Mouse (Mus musculus) midbrain, embryonic 14.5 days (tissue): ENCODE results near the gene Abhd2. TPM values are rescaled to one million over a fixed set of nuclear protein-coding genes. Genes with fewer than 3 reads are reported as not detected.

Source experiments
- ATAC-seq: fragments of 200-750 bp; cut with Nextera tagmentation; 2 replicates; pipeline ENCODE4 v1.8.0; 2017; ENCODE audit warnings: moderate number of reproducible peaks, moderate library complexity; ENCODE audit not compliant: low FRiP score, low TSS enrichment
- DNase-seq: peaks from one replicate; pipeline ENCODE4 v3.0.0-alpha.2; 2015
- H3K27ac ChIP-seq: fragments of 300-500 bp; sonication (generic); replicated peaks from 2 replicates; pipeline ENCODE4 v1.5.1; 2014; ENCODE audit warnings: mild to moderate bottlenecking, low read depth, low read length, moderate library complexity
- H3K27me3 ChIP-seq: fragments of 300-500 bp; sonication (generic); 2 replicates; pipeline ENCODE4 v1.6.1; 2014; ENCODE audit warnings: low read length, control low read depth, mixed read lengths; ENCODE audit not compliant: control insufficient read depth, insufficient read depth
- H3K36me3 ChIP-seq: fragments of 300-500 bp; sonication (generic); 2 replicates; pipeline ENCODE4 v1.6.1; 2014; ENCODE audit warnings: low read length, control low read depth; ENCODE audit not compliant: control insufficient read depth, insufficient read depth
- H3K4me1 ChIP-seq: fragments of 300-500 bp; sonication (generic); 2 replicates; pipeline ENCODE4 v1.6.1; 2014; ENCODE audit warnings: mild to moderate bottlenecking, antibody characterized with exemption, low read length, control low read depth; ENCODE audit not compliant: control insufficient read depth, insufficient read depth
- H3K4me2 ChIP-seq: fragments of 300-500 bp; sonication (generic); 2 replicates; pipeline ENCODE4 v1.6.1; 2014; ENCODE audit warnings: mild to moderate bottlenecking, low read length, moderate library complexity
- H3K4me3 ChIP-seq: fragments of 300-500 bp; sonication (generic); replicated peaks from 2 replicates; pipeline ENCODE4 v1.5.1; 2014; ENCODE audit warnings: low read depth, low read length
- H3K9ac ChIP-seq: fragments of 300-500 bp; sonication (generic); replicated peaks from 2 replicates; pipeline ENCODE4 v1.6.1; 2014; ENCODE audit warnings: mild to moderate bottlenecking, low read length, moderate library complexity
- H3K9me3 ChIP-seq: fragments of 300-500 bp; sonication (generic); 2 replicates; pipeline ENCODE4 v1.6.1; 2016; ENCODE audit warnings: low read length, control low read depth, mixed read lengths; ENCODE audit not compliant: control insufficient read depth
- WGBS: fragments of 180-500 bp; shearing (Covaris S2); extraction: QIAGEN DNeasy Blood & Tissue Kit; methylation state at CpG from one replicate; pipeline ENCODE4 v1.1.7; 2014; 5-methylcytosine and 5-hydroxymethylcytosine counted together
- polyA plus RNA-seq: library from polyadenylated mRNA; unstranded; fragments of >200 nt; fragmentation: Nextera tagmentation; extraction: Ambion mirVana; gene quantifications from 2 replicates; pipeline ENCODE4 v1.2.1, GENCODE M21; 2014

Gene Abhd2
- polyA plus RNA-seq, 1 experiment from 2014 or later, result 21.5 TPM

DNA sequence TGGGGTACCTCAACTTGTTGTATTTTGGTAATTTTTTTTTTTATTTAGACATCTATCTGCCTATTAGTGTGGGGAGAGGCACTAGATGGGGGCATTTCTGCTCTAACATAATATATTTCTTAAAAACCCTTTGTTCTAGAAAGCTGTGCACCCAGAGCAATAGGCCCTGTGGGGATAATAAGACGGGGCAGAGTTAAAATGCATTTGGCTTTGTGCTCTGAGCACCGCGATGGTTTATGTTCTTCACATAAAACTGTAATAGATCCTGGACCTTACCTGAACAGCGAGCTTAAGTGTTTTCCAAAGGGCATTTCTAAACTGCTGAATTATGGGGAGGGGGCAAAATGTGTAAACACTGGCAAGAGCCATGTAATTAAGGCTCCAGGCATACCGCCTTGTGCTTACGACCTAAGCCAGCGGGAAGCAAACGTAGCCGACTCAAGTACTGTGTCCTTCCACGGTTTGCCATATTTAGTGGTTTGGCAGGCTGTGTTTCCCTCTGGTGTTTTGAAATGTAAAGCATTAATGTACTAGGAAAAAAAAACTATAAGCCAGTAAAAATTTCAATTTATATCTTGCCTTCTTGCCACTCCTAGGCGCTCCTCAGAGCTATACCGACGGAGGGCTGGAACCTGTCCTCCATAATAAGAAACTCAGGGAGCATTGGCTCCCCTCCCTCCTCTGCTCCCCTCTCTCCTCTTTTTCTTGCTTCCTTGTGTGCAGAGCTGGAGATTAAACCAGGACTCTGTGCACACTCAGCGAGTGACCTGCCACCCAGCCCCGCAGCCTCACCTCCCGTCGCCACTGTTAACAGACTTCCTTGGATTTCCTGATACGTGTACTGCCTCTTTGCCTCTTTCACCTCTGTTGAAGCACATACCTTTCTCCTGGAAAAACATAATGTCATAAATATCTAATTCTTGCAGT, 141.7 kb downstream of the Abhd2 start:
- ATAC-seq, result no peak
- Histone ChIP-seq H3K9me3 (no peaks in the 10 kb centered on the region), H3K4me2 (no peak overlapping the region), H3K9ac (no peak overlapping the region), H3K4me3 (no peak overlapping the region), H3K27ac (no peak overlapping the region), H3K36me3 (no peaks in the 10 kb centered on the region), H3K27me3 (no peaks in the 10 kb centered on the region), H3K4me1 (no peaks in the 10 kb centered on the region)
- DNase-seq, result no peak
- 82% methylated on average over 18 of the region's 18 CpGs for WGBS

Other genes starting within 250 kb of the Abhd2 start
- 0.08 and 0.09 TPM in 2 replicates for gene Acan, start 219.7 kb upstream of the Abhd2 start, polyA plus RNA-seq
- 1.3 and 1.7 TPM in 2 replicates for gene Hapln3, start 142.2 kb upstream of the Abhd2 start, polyA plus RNA-seq
- gene Mfge8, start 124.1 kb upstream of the Abhd2 start, polyA plus RNA-seq, result 93.5 and 112 TPM in 2 replicates
- gene Rlbp1, start 113.8 kb downstream of the Abhd2 start, polyA plus RNA-seq, result 9.2 TPM in 2 replicates
- gene Fanci, start 118.7 kb downstream of the Abhd2 start, polyA plus RNA-seq, result 1.6 and 3.1 TPM in 2 replicates
- gene Polg, start 193.2 kb downstream of the Abhd2 start, polyA plus RNA-seq, result 20.2 and 24.7 TPM in 2 replicates